Mouse (Mus musculus) layer of hippocampus, adult 8-10 months (tissue): ENCODE measurements around the gene Aqp9. TPM values are rescaled to one million over a fixed set of nuclear protein-coding genes. Genes with fewer than 3 reads are reported as not detected.

ENCODE experiments used
- DNase-seq, 2 experiments: peaks; one replicate each; pipeline ENCODE4 v3.0.0; 2022; ENCODE audit warnings: low spot score in 2 of 2
- total RNA-seq, 4 experiments: library from RNA; stranded (reverse); gene quantifications; 2 replicates each; pipeline ENCODE4 v1.2.4; 2022

Aqp9 gene
- total RNA-seq, 4 experiments from 2014 or later, result 1.3 to 4.0 (median 3.1) TPM

GRCm38 (mm10) chr9:71068866-71069390 is 99.6 kb downstream of the Aqp9 start:
- no peak for DNase-seq

- no peak for DNase-seq
These were observed 101.3 kb downstream of the Aqp9 start for GRCm38 (mm10) chr9:71067156-71067555.

DNA sequence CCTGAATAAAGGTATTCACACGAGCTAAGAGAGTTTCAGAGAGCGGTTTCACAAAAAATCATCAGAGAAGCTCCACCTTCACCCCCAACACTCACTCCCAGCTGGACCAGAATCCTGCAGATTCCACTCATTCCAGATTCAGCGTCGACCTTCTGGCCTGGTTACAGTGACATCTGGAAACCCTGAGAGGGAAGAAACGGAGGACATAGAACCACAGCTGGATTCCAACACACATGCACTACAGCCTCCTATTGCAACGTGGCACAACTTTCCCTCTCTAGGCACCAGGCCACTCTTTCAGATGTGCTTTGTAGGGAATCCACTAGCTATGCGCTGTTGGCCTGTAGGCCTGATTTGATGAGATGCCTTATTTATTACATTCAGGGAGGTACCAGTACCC is 102.0 kb downstream of the Aqp9 start:
- DNase-seq, result no peak

DNA sequence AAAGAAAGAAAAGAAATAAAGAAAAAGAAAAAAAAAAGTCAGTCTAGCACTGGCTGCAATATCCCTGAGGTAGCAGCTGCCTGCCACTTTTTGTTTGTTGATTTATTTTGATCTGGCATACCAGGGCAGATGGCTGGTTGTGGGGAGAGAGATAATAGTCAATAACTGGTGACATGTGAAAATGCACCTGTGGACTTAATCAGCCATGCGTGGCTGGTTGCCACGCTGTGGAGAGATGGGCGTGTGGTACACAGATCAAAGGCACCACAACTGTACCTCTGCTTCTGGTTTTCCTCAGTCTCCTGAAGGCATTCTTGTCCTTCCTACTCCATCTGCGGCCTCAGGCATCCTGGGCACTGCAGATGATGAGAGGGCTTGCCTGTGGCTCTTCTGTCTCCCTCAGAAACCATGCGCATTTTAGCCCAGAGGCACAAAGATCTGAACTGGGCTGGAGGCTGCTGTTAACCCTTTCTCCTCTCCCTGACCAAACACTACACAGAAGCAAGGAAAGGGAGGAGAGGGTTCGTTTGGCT is 103.1 kb downstream of the Aqp9 start:
- no peak for DNase-seq

DNA sequence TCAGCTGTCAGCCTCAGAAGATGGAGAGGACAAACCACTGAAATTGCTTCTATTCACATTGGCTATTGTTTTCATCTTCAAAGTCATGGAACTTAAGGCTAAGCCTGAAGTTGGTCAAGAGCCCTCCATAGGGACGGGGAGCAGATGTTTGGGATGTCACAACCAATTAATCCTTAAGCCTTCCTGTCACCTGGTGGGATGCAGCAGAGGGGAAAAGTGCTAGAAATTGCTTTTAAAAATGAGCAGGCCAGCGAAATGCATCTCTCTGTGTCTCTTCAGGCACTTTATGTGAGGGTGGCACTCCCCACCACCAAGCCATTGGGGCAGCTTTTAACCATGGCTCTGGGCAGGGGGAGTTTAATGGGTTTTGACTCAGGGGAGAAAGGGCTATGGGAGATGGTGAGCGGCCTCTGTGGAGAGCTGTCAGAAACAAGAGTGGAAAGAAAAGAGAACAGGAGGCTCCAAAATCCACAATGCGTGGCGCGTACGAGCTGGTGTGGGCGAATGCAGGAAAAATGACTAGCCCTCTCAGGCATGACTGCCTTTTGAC is 104.1 kb downstream of the Aqp9 start:
- no peak for DNase-seq

GRCm38 (mm10) chr9:71063551-71063950 is 104.9 kb downstream of the Aqp9 start:
- DNase-seq, result no peak

GRCm38 (mm10) chr9:71062976-71063375 is 105.5 kb downstream of the Aqp9 start:
- no peak for DNase-seq

- no peak for DNase-seq
These were observed 106.2 kb downstream of the Aqp9 start for GRCm38 (mm10) chr9:71062301-71062700.

Other genes starting within 250 kb of the Aqp9 start
- under 1 TPM in 3 of 4 experiments, not detected in 1; 0.26 to 0.36 (median 0.27) TPM for gene Lipc, start 216.5 kb downstream of the Aqp9 start, total RNA-seq
- gene Aldh1a2, start 47.1 kb upstream of the Aqp9 start, total RNA-seq, result 1 to 10 TPM; 6.8 to 9.7 (median 8.4) TPM